Mouse (Mus musculus) gastrocnemius, adult 2 months (tissue): ENCODE measurements around the gene Ina. TPM values are rescaled to one million over a fixed set of nuclear protein-coding genes. Genes with fewer than 3 reads are reported as not detected.

Experiments
- DNase-seq: peaks from one replicate; pipeline ENCODE4 v3.0.0; 2022
- H3K27ac ChIP-seq: fragments of 200-600 bp; 2 replicates; pipeline ENCODE4 v1.8.1; 2022; ENCODE audit warnings: mild to moderate bottlenecking
- H3K4me3 ChIP-seq: fragments of 200-600 bp; 2 replicates; pipeline ENCODE4 v1.8.1; 2022; ENCODE audit warnings: mild to moderate bottlenecking, moderate library complexity
- CTCF ChIP-seq: fragments of 200-600 bp; IDR thresholded peaks from 2 replicates; pipeline ENCODE4 v1.8.1; 2022; ENCODE audit warnings: antibody characterized with exemption, mild to moderate bottlenecking, moderate library complexity
- intact Hi-C: fragments of 180-260 bp; cut with DNase I; formaldehyde crosslinking; loops from one replicate; pipeline ENCODE4 v1.15.1; 2025
- total RNA-seq, 2 experiments: library from RNA; stranded (reverse); gene quantifications; 2 replicates each; pipeline ENCODE4 v1.2.3; 2021

Gene Ina
- total RNA-seq, 2 experiments from 2014 or later, result not detected

DNA sequence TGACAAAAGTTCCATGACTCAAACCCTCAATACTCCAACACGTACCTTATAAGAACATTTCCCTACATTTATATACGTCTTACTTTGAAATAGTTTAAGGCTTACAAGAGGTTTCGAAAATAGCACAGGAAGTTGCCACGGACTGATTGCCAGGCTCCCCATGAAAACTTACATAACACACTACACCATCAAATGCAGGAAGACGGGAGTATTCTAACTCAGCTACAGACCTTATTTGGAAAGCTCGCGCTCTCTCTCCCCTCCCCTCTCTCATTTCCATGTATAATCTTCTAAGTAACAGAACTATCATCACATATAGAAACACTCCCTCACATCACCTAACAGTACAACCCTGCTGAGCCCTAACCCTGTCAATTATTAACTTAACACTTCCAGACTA, 5.1 kb upstream of the Ina start:
- intact Hi-C loops, result no loop called here
- Histone ChIP-seq H3K27ac (no peak overlapping the region), H3K4me3 (no peak overlapping the region)
- no peak for DNase-seq
- TF ChIP-seq CTCF, result no peak

DNA sequence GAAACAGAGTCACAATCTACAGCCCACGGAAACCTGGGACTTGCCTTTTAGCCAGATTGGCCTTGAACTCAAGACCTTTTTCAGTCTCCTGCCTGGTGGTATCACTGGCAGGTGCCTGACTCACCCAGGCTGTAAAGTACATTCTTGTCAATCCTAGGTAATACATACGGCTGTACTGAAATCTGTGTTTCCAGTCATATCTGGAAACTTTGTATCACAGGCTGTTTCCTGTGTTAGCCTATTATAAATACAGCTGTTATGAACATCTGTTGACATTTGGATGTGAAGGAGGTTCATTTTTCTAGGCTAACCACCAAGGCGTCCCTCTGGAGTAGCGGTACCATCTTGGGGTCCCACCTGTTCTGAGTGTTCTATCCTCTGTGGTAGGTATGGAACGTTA, 4.6 kb upstream of the Ina start:
- intact Hi-C loops, result no loop called here
- DNase-seq, result no peak
- H3K4me3 ChIP-seq, result no peak overlapping the region
- no peak overlapping the region for H3K27ac ChIP-seq
- no peak for TF ChIP-seq CTCF

DNA sequence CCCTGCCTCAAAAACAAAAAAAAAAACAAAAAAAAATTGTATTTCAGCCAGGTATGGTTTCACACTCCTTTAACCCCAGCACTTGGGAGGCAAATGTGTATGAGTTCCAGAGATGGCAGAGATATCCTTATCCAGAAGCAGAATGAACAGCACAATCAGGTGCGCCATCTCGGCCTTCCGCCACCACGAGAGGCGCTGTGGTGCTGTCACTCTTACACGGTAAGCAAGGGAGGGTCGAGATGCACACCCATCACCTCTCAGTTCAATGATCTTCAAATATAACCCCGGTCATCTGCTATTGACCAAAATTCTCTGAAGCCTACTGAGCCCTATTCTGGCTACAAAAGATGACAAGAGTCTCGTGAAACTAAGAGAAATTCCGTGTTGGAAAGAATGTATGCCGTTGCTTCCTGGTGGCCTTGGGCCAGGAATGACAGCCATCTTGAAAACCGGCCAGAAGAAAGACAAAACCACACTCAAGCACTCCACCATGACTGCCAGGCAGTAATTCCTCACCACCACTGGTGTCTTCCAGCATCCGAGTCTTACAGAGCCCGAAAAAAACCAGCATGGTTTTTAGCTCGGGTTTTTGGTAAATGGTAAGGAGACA, 1.9 kb upstream of the Ina start:
- no peak for DNase-seq
- Histone ChIP-seq H3K4me3 (no peak overlapping the region), H3K27ac (no peak overlapping the region)
- intact Hi-C loops, result no loop called here
- TF ChIP-seq CTCF, result no peak

DNA sequence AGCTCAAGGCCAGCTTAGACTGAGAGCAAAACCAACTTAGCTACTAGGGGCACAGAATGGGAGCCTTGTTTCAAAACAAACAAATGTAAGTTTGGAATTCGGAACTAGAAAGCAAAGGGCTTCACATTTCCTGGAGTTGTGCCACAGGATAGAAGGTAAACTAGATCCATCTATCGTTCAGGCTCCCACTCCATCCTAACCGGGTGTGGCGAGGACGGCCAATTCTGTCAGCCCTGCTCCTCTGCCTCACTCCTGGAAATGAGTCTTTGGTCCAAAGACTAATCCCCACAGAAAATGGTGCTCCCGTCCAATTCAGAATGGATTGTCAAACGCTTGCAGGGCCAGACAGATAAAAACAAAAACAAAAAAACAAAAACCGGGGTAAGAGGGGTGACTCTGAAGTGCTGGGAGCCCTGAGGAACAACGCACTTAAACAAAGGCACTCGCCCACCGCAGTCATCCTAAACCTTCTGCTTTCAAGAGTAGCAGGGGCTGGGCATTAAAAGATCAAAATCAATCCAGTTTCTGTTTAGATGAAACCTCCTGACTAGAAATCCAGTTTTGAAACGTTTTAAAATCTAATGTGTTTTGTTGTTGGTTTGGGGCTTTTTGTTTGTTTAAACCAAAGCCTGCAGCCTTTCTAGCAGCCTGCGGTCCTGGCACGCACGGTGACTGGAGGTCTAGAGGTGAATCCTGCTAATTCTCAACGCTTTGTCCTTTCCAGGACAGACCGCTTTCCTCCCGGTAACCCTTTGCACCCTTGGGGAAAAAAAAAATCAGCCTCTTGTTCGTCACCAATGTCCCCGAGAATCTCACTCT, 949 bp upstream of the Ina start:
- TF ChIP-seq CTCF, result no peak
- DNase-seq, result no peak
- intact Hi-C loops, result no loop called here
- Histone ChIP-seq H3K4me3 (no peak overlapping the region), H3K27ac (no peak overlapping the region)

DNA sequence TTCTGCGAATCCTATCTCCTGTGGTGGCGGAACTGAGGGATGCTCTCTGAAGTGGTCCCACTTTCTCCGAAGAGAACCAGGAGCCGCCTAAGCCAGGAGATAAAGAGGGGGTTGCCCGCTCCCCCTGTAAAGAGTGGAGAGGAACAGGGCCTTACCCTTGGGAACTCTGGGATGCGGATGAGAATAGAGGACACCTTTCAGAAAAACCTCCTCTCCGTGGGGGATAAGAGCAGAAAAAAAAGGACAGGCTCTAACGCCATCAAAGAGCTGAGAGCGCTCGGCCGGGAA, 395 bp upstream of the Ina start:
- Histone ChIP-seq H3K27ac (no peak overlapping the region), H3K4me3 (no peak overlapping the region; the same call in 1 of the 2 replicates)
- TF ChIP-seq CTCF, result no peak
- intact Hi-C loops, result no loop called here
- no peak for DNase-seq

DNA sequence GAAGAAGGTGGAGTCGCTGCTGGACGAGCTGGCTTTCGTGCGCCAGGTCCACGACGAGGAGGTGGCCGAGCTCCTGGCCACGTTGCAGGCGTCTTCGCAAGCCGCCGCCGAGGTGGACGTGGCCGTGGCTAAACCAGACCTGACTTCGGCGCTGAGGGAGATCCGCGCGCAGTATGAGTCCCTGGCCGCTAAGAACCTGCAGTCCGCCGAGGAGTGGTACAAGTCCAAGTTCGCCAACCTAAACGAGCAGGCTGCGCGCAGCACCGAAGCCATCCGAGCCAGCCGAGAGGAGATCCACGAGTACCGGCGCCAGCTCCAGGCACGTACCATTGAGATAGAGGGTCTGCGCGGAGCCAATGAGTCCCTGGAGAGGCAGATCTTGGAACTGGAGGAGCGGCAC, 898 bp downstream of the Ina start:
- H3K27ac ChIP-seq, result no peak overlapping the region
- TF ChIP-seq CTCF, result no peak
- peak overlapping the region; percentile 55 for H3K4me3 ChIP-seq
- intact Hi-C loops, result no loop called here
- DNase-seq, result no peak

DNA sequence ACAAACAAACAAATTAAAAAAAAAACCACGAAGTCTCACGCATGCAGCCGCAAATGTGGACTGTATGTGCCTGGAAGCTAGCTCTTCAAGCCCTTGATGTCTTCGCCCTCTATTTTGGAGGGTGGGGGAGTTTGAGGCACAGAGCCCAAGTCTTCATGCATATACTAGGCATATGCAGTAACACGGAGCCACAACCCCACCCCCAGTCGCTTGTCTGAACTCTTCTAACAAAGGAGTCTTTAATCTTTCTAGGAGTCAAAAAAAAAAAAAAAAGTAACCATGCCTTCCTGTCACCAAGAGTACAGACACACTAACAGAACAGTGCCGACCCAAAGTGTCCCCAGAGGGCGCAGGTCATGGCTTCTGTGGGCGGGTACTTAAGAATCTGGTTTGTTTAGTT, 1.5 kb downstream of the Ina start:
- no peak for TF ChIP-seq CTCF
- H3K4me3 ChIP-seq, result no peak overlapping the region
- intact Hi-C loops, result no loop called here
- no peak for DNase-seq
- H3K27ac ChIP-seq, result no peak overlapping the region

DNA sequence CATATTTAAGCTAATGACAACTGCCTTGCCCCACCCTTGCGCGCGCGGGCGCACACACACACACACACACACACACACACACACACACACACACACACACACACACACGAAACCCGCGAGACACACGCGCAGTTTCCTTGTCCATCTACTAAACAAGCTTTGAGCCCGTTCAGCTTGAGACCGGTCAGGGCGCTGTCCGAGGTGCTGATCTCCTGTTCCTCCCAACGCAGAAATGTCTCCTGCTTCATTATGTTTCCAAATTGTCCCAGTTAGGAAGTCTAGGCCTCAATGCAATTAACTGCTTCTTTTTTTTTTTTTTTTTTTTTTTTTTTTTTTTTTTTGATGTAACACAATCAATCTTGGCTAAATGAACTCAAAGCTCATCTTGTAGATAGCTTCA, 2.0 kb downstream of the Ina start:
- Histone ChIP-seq H3K27ac (no peak overlapping the region), H3K4me3 (no peak overlapping the region)
- no peak for TF ChIP-seq CTCF
- peak; percentile 83 for DNase-seq
- intact Hi-C loops, result no loop called here

DNA sequence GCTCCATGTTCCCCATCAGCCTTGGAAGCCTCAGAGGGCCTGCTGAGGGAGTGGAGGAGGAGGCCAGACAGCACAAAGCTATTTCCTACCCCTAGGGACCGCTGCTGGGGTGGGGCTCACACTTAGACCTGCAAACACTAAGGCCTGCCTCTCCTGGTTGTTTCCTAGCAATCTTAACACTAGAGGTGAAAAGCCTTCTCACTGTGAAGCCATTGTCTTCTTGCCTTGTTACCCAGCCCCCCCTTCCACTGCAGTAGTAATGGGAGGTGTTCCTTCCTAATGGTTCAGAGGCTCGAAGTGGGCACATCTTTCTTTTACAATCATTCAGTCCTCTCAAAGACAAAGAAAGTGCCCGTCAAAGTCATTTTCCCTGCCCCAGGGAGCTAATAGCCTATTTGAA, 3.3 kb downstream of the Ina start:
- no peak for TF ChIP-seq CTCF
- no peak overlapping the region for H3K27ac ChIP-seq

DNA sequence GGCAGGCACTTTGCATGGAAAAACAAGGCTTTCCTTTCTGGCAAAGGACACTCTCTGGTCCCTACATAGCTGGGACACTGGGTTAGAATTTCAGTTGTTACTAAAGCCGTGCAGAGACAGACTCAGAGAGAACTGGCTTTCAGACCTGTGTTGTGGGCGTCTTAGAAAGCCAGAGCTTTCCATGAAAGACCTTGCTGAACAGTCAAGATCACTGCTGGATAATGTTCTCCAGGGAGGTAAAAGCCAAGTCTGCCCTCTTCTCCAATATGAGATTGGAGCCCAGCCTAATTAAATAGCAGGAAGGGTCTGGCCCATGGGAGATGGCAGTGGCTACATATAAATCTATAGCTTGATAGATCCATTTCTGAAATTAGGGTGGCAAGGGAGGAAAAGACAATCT, 3.8 kb downstream of the Ina start:
- Histone ChIP-seq H3K27ac (no peak overlapping the region), H3K4me3 (no peak overlapping the region)
- TF ChIP-seq CTCF, result no peak
- intact Hi-C loops, result no loop called here
- no peak for DNase-seq

More for the DNA sequence above, 3.3 kb downstream of the Ina start:
- no peak overlapping the region for H3K4me3 ChIP-seq
- intact Hi-C loops, result no loop called here
- DNase-seq, result no peak

DNA sequence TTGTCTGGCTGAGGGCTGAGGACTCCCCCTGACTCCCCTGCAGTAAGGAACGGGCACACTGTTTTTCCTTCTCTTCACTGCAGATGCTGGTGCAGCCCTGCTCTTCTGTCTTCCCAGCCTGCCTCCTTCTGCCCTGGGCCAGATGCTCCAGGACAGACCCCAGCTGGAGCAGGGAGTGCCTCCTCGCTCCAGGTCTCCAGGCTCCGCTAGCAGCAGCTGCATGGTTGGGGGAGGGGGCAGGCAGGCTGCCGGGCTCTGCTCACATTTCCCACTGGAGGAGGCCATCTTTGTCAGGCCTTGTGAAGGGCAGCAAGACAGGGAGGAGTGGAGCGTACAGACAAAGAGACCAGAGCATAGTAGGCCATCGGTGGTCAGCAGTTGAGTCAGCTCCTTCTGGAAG, 4.8 kb downstream of the Ina start:
- intact Hi-C loops, result no loop called here

DNA sequence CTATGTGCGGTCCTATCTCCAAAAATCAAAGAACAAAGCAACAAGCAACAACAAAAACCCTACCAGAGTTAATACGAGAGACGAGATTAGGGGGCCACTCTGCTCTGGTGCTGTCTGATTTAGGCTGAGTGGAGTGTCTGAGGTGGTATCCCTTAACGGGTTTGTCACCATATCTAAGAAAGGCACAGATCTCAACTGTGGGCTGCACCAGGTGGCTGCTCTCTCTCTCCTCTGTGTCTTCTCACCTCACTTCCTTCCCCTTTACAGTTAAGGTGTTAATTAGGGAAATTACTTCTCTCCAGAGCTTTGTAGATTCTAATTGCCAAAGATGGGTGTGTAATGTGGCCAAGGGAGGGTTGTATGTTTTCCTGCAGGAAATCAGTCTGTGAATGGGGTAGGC, 8.2 kb downstream of the Ina start:
- no peak for TF ChIP-seq CTCF
- no peak overlapping the region for H3K4me3 ChIP-seq
- intact Hi-C loops, result no loop called here
- no peak overlapping the region for H3K27ac ChIP-seq
- DNase-seq, result no peak

More for the DNA sequence above, 4.8 kb downstream of the Ina start:
- no peak for TF ChIP-seq CTCF
- Histone ChIP-seq H3K4me3 (no peak overlapping the region), H3K27ac (no peak overlapping the region)
- no peak for DNase-seq

DNA sequence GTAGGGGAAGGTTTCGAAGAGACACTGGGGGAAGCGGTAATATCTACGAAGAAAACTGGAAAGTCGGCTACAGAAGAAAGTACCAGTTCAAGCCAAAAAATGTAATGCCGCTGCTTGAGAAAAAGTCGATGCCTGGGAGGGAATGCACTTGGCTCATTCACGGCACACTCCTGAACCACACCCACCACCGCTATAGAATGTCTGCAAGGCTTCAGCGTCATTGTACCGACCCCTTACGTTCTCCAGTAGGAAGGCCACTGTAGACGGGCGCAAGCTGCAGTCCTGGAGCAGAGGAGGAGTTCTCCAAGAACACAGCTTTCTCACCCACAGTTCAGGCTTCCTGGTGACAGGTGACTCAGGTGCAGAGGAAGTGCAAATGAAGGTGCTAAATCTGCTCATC, 9.0 kb downstream of the Ina start:
- Histone ChIP-seq H3K4me3 (no peak overlapping the region), H3K27ac (no peak overlapping the region)
- DNase-seq, result no peak
- intact Hi-C loops, result no loop called here
- TF ChIP-seq CTCF, result no peak

DNA sequence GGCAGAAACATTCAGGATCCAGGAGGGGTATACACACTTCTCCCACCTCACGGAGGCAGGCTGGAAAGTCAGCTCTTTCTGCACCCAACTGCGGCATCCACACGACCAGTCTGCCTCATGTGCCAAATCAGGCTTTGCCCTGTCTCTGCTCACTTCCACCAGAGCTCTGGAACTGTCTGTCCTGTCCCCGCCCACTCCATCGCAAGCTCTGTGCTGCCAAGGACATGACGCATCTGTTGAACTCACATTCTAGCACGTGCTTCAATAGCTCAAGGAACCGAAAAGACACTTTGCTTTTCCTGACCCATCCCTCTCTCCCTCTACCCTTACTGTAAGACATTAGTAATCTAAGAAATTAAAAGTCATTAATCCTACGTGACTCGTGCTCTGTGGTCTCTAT, 10.5 kb downstream of the Ina start:
- Histone ChIP-seq H3K27ac (no peak overlapping the region), H3K4me3 (no peak overlapping the region)
- TF ChIP-seq CTCF, result no peak
- DNase-seq, result no peak
- intact Hi-C loops, result no loop called here
